Mouse (Mus musculus): ENCODE results near the gene Fkbp1a. TPM values are rescaled to one million over a fixed set of nuclear protein-coding genes. Genes with fewer than 3 reads are reported as not detected.

Gene Fkbp1a
- total and polyA plus RNA-seq, 3 experiments: 26.2 to 1,080 (median 304) TPM

DNA sequence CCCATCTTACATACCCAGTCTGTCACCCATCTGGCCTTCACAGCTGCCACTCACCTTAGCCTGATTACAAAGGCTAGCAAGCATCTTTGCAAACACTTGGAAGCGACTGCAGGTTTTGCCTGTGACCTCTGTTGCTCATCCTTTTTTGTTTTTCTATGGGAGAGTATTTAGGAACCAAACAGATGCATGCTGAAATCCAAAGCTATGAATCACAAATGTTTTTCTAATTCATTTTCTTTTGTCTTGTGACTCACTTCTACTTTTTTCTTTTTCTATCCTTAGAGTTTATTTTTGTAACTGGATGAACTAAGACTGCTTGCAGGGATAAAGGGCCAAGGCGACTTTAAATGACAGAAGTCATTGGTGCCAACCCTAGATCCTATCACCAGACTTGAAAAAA, 16.8 kb upstream of the Fkbp1a start:
- TF ChIP-seq ZMIZ1 (IDR thresholded peaks at IDR 0.05; ENCODE audit: low read depth, low read length): no peak
- peaks cover 0 to 24% of the 10 kb centered on the region in 2 experiments; a peak in 2 of 4 replicates for H3K36me3 ChIP-seq (ENCODE audit: control insufficient read depth in 1 of 2, insufficient read depth in 2 of 2, low read length in 2 of 2)
- no peaks in the 10 kb centered on the region for H3K79me2 ChIP-seq (ENCODE audit: control insufficient read depth, insufficient read depth, low read length, poor library complexity)
- no peak overlapping the region for H3K9ac ChIP-seq (ENCODE audit: control insufficient read depth, low read depth, low read length, poor library complexity, severe bottlenecking)
- H3K27me3 ChIP-seq (ENCODE audit: control insufficient read depth in 1 of 2, insufficient read depth in 2 of 2, low read length in 2 of 2): no peaks in the 10 kb centered on the region
- no peaks in the 10 kb centered on the region for H3K9me3 ChIP-seq (replicated peaks; ENCODE audit: insufficient read depth, low read length)
- no peak overlapping the region for H3K4me3 ChIP-seq (ENCODE audit: control insufficient read depth in 1 of 2, insufficient read depth in 1 of 2, low read depth in 2 of 2, low read length in 2 of 2)
- H3K27ac ChIP-seq (ENCODE audit: control insufficient read depth, low read depth, low read length): no peak overlapping the region
- DNase-seq (ENCODE audit: low read depth, low spot score): no peak
- peaks cover 5 to 18% of the 10 kb centered on the region in 2 experiments for H3K4me1 ChIP-seq (ENCODE audit: control insufficient read depth in 1 of 2, insufficient read depth in 2 of 2, low read length in 2 of 2)

DNA sequence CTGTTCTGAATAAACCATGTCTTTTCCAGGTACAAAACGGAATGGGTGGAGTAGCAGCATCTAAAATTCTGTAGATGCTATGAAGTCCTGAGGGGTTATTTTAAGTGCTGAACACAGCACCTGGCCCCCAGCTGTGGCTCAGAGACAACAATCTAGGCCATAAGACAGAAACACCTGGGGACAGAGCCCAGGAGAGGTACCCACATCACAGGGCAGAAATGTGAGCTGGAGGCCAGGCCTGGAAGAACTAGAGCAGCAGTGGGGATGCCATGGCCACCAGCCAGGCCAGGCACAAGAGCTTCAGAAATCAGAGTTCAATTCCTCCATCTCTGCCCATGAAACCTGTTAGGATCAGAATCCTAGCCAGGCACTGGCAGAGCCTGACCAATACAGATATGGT, 14.2 kb upstream of the Fkbp1a start:
- peaks cover 11 to 35% of the 10 kb centered on the region in 2 experiments for H3K4me1 ChIP-seq (ENCODE audit: control insufficient read depth in 1 of 2, insufficient read depth in 2 of 2, low read length in 2 of 2)
- no peaks in the 10 kb centered on the region for H3K79me2 ChIP-seq (ENCODE audit: control insufficient read depth, insufficient read depth, low read length, poor library complexity)
- TF ChIP-seq MEF2A (IDR thresholded peaks at IDR 0.05; ENCODE audit: extremely low read depth, insufficient replicate concordance, low read depth, low read length, poor library complexity, severe bottlenecking) (no peak), RAD21 (IDR thresholded peaks at IDR 0.05; ENCODE audit: low read depth, low read length) (no peak), USF2 (IDR thresholded peaks at IDR 0.05; ENCODE audit: borderline replicate concordance in 1 of 2, insufficient read depth in 1 of 2, low read depth in 1 of 2, low read length in 2 of 2) (no peak), MAX (IDR thresholded peaks at IDR 0.05; ENCODE audit: low read length) (no peak), ZMIZ1 (IDR thresholded peaks at IDR 0.05; ENCODE audit: low read depth, low read length) (no peak), MAFK (IDR thresholded peaks at IDR 0.05; ENCODE audit: borderline replicate concordance, low read depth, low read length) (no peak), POLR2A (IDR thresholded peaks at IDR 0.05; ENCODE audit: control insufficient read depth in 1 of 2, insufficient read depth in 1 of 2, low read depth in 1 of 2, low read length in 2 of 2, poor library complexity in 1 of 2) (no peak), TCF12 (IDR thresholded peaks at IDR 0.05; ENCODE audit: low read depth, low read length) (no peak), CHD2 (IDR thresholded peaks at IDR 0.05; ENCODE audit: low read length) (no peak), UBTF (IDR thresholded peaks at IDR 0.05; ENCODE audit: borderline replicate concordance, insufficient read depth, low read depth, low read length) (no peak), MYB (IDR thresholded peaks at IDR 0.05; ENCODE audit: low read depth, low read length) (no peak), RCOR1 (IDR thresholded peaks at IDR 0.05; ENCODE audit: low read depth, low read length) (no peak), SMC3 (IDR thresholded peaks at IDR 0.05; ENCODE audit: low read depth, low read length) (no peak), NELFE (IDR thresholded peaks at IDR 0.05; ENCODE audit: low read depth, low read length) (no peak)
- no peak overlapping the region for H3K27ac ChIP-seq (ENCODE audit: control insufficient read depth, low read depth, low read length)
- no peak overlapping the region for H3K9ac ChIP-seq (ENCODE audit: control insufficient read depth, low read depth, low read length, poor library complexity, severe bottlenecking)
- DNase-seq (ENCODE audit: low read depth, low spot score): no peak
- H3K4me3 ChIP-seq (ENCODE audit: control insufficient read depth in 1 of 2, insufficient read depth in 1 of 2, low read depth in 2 of 2, low read length in 2 of 2): no peak overlapping the region
- H3K9me3 ChIP-seq (replicated peaks; ENCODE audit: insufficient read depth, low read length): no peaks in the 10 kb centered on the region
- H3K36me3 ChIP-seq (ENCODE audit: control insufficient read depth in 1 of 2, insufficient read depth in 2 of 2, low read length in 2 of 2): peaks cover 0 to 34% of the 10 kb centered on the region in 2 experiments; a peak in 2 of 4 replicates
- no peaks in the 10 kb centered on the region for H3K27me3 ChIP-seq (ENCODE audit: control insufficient read depth in 1 of 2, insufficient read depth in 2 of 2, low read length in 2 of 2)

- peaks cover 11 to 45% of the 10 kb centered on the region in 2 experiments for H3K4me1 ChIP-seq (ENCODE audit: control insufficient read depth in 1 of 2, insufficient read depth in 2 of 2, low read length in 2 of 2)
These were observed 13.1 kb upstream of the Fkbp1a start for GRCm38 (mm10) chr2:151529169-151529568.

More at GRCm38 (mm10) chr2:151529169-151529568, 13.1 kb upstream of the Fkbp1a start:
- peaks cover 0 to 36% of the 10 kb centered on the region in 2 experiments; a peak in 2 of 4 replicates for H3K36me3 ChIP-seq (ENCODE audit: control insufficient read depth in 1 of 2, insufficient read depth in 2 of 2, low read length in 2 of 2)
- peak; percentile 52 for DNase-seq (ENCODE audit: low read depth, low spot score)
- 0 out of 2 replicates have a peak, but pooled peaks have one; percentile 27 for TF ChIP-seq MYC (IDR thresholded peaks at IDR 0.05; ENCODE audit: low read depth, low read length)
- TF ChIP-seq JUND (IDR thresholded peaks at IDR 0.05; ENCODE audit: low read depth, low read length): no peak
- no peak for TF ChIP-seq NELFE (IDR thresholded peaks at IDR 0.05; ENCODE audit: low read depth, low read length)
- 0 out of 2 replicates have a peak, but pooled peaks have one; percentile 20 for TF ChIP-seq ETS1 (IDR thresholded peaks at IDR 0.05; ENCODE audit: low read depth, low read length)
- no peak for TF ChIP-seq ZMIZ1 (IDR thresholded peaks at IDR 0.05; ENCODE audit: low read depth, low read length)
- no peak overlapping the region for H3K27ac ChIP-seq (ENCODE audit: control insufficient read depth, low read depth, low read length)
- no peaks in the 10 kb centered on the region for H3K9me3 ChIP-seq (replicated peaks; ENCODE audit: insufficient read depth, low read length)
- no peak overlapping the region for H3K4me3 ChIP-seq (ENCODE audit: control insufficient read depth in 1 of 2, insufficient read depth in 1 of 2, low read depth in 2 of 2, low read length in 2 of 2)
- no peaks in the 10 kb centered on the region for H3K79me2 ChIP-seq (ENCODE audit: control insufficient read depth, insufficient read depth, low read length, poor library complexity)
- H3K27me3 ChIP-seq (ENCODE audit: control insufficient read depth in 1 of 2, insufficient read depth in 2 of 2, low read length in 2 of 2): no peaks in the 10 kb centered on the region
- no peak overlapping the region for H3K9ac ChIP-seq (ENCODE audit: control insufficient read depth, low read depth, low read length, poor library complexity, severe bottlenecking)
